Comparison of ENCODE assay signal across 16 mouse cellular contexts in genomic region chr5:141324910-141325309, GRCm38 (mm10).
DNase-seq lines count a peak whose midpoint lies in the region; ATAC-seq and TF ChIP-seq lines count a peak whose summit lies in the region.
"Had no signal": no experiment of that assay in that cellular context is flagged by ENCODE, and none has a peak within 500 bp of the region (broad histone marks: within the 10 kb centered on the region; RNA-seq: fewer than 3 reads in every experiment).

No protein-coding gene starts in this region.

- H3K36me3 ChIP-seq in forebrain, embryonic 14.5 days (ENCODE audit: control insufficient read depth, insufficient read depth, low read length): no peaks in the 10 kb centered on the region
- H3K36me3 ChIP-seq in forebrain, embryonic 13.5 days (ENCODE audit: poor library complexity, severe bottlenecking): no peaks in the 10 kb centered on the region
- H3K36me3 ChIP-seq: heart, embryonic 10.5 days; intestine, embryonic 15.5 days; limb, embryonic 13.5 days; neural tube, embryonic 13.5 days had no signal

- H3K4me3 ChIP-seq in forebrain, embryonic 14.5 days (ENCODE audit: low read depth, low read length): no peak overlapping the region
- H3K4me3 ChIP-seq in forebrain, embryonic 13.5 days: no peak overlapping the region
- no peak overlapping the region for H3K4me3 ChIP-seq in left cerebral cortex, adult 2 months
- H3K4me3 ChIP-seq: heart, embryonic 10.5 days; intestine, embryonic 15.5 days; limb, embryonic 13.5 days; neural tube, embryonic 13.5 days had no signal

- H3K9ac ChIP-seq in forebrain, embryonic 14.5 days (ENCODE audit: low read length): no peak overlapping the region
- H3K9ac ChIP-seq in forebrain, embryonic 13.5 days: no peak overlapping the region
- H3K9ac ChIP-seq: intestine, embryonic 15.5 days; limb, embryonic 13.5 days; liver, postnatal 0 days; neural tube, embryonic 13.5 days had no signal

- H3K27me3 ChIP-seq in forebrain, embryonic 14.5 days (replicated peaks; ENCODE audit: control insufficient read depth, insufficient read depth, low read length): no peaks in the 10 kb centered on the region
- no peaks in the 10 kb centered on the region for H3K27me3 ChIP-seq in forebrain, embryonic 13.5 days
- H3K27me3 ChIP-seq: intestine, embryonic 15.5 days; limb, embryonic 13.5 days; neural tube, embryonic 13.5 days had no signal

- ATAC-seq in forebrain, embryonic 14.5 days: no peak
- ATAC-seq in forebrain, embryonic 13.5 days: no peak
- ATAC-seq: intestine, embryonic 15.5 days; liver, postnatal 0 days; midbrain, embryonic 16.5 days had no signal

- no peaks in the 10 kb centered on the region for H3K9me3 ChIP-seq in forebrain, embryonic 14.5 days (replicated peaks; ENCODE audit: control insufficient read depth, low read length)
- no peaks in the 10 kb centered on the region for H3K9me3 ChIP-seq in forebrain, embryonic 13.5 days (replicated peaks)
- H3K9me3 ChIP-seq: heart, embryonic 10.5 days; intestine, embryonic 15.5 days; limb, embryonic 13.5 days; neural tube, embryonic 13.5 days had no signal

- WGBS in forebrain, embryonic 14.5 days: 74% methylated on average over 4 of the region's 4 CpGs
- 87% methylated on average over 4 of the region's 4 CpGs for WGBS in forebrain, embryonic 13.5 days

- intact Hi-C loops in left cerebral cortex, adult 2 months (cut with DNase I): no loop called here
- intact Hi-C loops in left cerebral cortex, postnatal 36 days (cut with DNase I): no loop called here

- peak; percentile 42 for TF ChIP-seq CTCF in left cerebral cortex, adult 2 months (IDR thresholded peaks at IDR 0.05)

- no peak overlapping the region for H3K27ac ChIP-seq in forebrain, embryonic 14.5 days (ENCODE audit: low read depth, low read length)
- H3K27ac ChIP-seq in forebrain, embryonic 13.5 days: no peak overlapping the region
- H3K27ac ChIP-seq in left cerebral cortex, adult 2 months: no peak overlapping the region
- H3K27ac ChIP-seq: heart, embryonic 10.5 days; intestine, embryonic 15.5 days; limb, embryonic 13.5 days; neural tube, embryonic 13.5 days had no signal

- H3K4me2 ChIP-seq in forebrain, embryonic 14.5 days (ENCODE audit: low read length): no peak overlapping the region
- H3K4me2 ChIP-seq in forebrain, embryonic 13.5 days: no peak overlapping the region
- H3K4me2 ChIP-seq: intestine, embryonic 15.5 days; limb, embryonic 13.5 days; neural tube, embryonic 13.5 days had no signal

- peak; percentile 30 for DNase-seq in forebrain, embryonic 14.5 days (ENCODE audit: low spot score)
- no peak for DNase-seq in left cerebral cortex, adult 2 months (ENCODE audit: extremely low spot score in 1 of 2, low spot score in 2 of 2)
- DNase-seq in left cerebral cortex, postnatal 36 days (ENCODE audit: low spot score in 2 of 2): no peak
- peak; percentile 3 for DNase-seq in cerebellum, adult 8-10 months
- peak; percentile 55 for DNase-seq in layer of hippocampus, adult 9-11 months
- no peak for DNase-seq in adrenal gland, postnatal 4 days (ENCODE audit: low spot score in 2 of 2)
- DNase-seq in heart, postnatal 4 days: no peak
- DNase-seq: gastrocnemius, postnatal 10 days; kidney, postnatal 4 days; liver, postnatal 0 days had no signal

- H3K4me1 ChIP-seq in forebrain, embryonic 14.5 days (ENCODE audit: control insufficient read depth, insufficient read depth, low read length): no peaks in the 10 kb centered on the region
- H3K4me1 ChIP-seq in forebrain, embryonic 13.5 days: no peaks in the 10 kb centered on the region
- H3K4me1 ChIP-seq: heart, embryonic 10.5 days; intestine, embryonic 15.5 days; limb, embryonic 13.5 days; neural tube, embryonic 13.5 days had no signal

Comparison
In these comparisons a context has a peak if more than half of its experiments do, and no peak if none do; other contexts are left out.
1. DNase-seq: peak in forebrain, embryonic 14.5 days (single experiment), cerebellum, adult 8-10 months (single experiment) and layer of hippocampus, adult 9-11 months (single experiment); none in left cerebral cortex, adult 2 months (0 of 2), left cerebral cortex, postnatal 36 days (0 of 2), adrenal gland, postnatal 4 days (0 of 2) and heart, postnatal 4 days (single experiment).